Mouse (Mus musculus): ENCODE results near the gene Ebf1. TPM values are rescaled to one million over a fixed set of nuclear protein-coding genes. Genes with fewer than 3 reads are reported as not detected.

Gene Ebf1
- polyA plus RNA-seq, 1 experiment from 2014 or later = 77.9 TPM

DNA sequence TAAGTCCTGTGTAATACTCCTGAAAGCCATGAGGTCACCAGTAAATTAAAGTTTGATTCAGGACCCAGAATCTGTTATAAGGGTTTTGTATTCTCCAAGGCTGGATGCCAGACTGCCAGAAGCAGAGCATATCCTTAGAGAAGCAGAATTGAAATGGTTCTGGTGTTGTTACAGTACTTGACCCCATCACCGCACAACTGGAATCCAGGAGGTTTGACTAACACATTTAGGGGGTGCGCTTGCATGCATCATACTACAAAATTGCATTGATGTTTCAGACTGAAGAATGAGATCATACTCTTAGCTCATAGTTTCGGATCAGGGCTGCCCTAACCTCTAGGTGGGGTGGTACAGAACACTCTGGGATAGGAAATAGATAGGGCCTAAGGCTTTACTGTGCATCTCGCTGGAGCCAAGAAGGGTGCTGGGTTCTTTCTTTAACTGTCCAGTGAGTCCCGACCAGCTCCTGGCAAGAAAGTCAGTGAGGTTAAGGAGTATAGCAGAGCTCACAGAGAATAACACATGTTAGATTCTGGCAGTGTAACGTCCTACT, 106.9 kb downstream of the Ebf1 start:
- no peak for DNase-seq (ENCODE audit: low spot score)
- no peak overlapping the region for H3K4me3 ChIP-seq
- H3K4me1 ChIP-seq (replicated peaks) = peaks cover under 1% of the 10 kb centered on the region
- WGBS = 89% methylated on average over 6 of the region's 6 CpGs
- no peaks in the 10 kb centered on the region for H3K36me3 ChIP-seq
- no peaks in the 10 kb centered on the region for H3K9me3 ChIP-seq
- no peaks in the 10 kb centered on the region for H3K27me3 ChIP-seq (ENCODE audit: insufficient read depth, poor library complexity, severe bottlenecking)
- H3K27ac ChIP-seq = no peak overlapping the region

- DNase-seq (ENCODE audit: low spot score) = no peak
- no peak overlapping the region for H3K4me3 ChIP-seq
- no peaks in the 10 kb centered on the region for H3K36me3 ChIP-seq
- H3K9me3 ChIP-seq = no peaks in the 10 kb centered on the region
- 92% methylated on average over 5 of the region's 5 CpGs for WGBS
- H3K4me1 ChIP-seq (replicated peaks) = peaks cover 17% of the 10 kb centered on the region
- no peak overlapping the region for H3K27ac ChIP-seq
- H3K27me3 ChIP-seq (ENCODE audit: insufficient read depth, poor library complexity, severe bottlenecking) = no peaks in the 10 kb centered on the region
These were observed 108.6 kb downstream of the Ebf1 start for GRCm38 (mm10) chr11:44725732-44726131.

DNA sequence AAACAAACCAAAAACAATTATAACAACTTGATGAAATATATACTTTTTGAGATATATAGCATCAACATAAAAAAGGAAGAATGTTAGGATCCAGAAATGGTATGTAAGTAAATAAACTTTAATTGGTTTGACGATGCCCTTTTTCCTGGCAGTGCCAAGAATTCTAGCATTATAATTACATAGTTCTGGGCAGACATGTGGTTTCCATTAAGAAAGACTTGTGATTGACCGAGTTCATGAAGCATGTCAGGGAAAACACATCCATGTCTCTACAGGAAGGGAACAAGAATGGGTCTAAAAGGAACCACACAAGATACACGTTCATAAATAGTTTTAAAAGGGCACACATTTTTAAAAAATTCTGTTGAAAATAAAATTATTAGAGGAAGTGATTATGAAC, 110.3 kb downstream of the Ebf1 start:
- 66% methylated on average over 3 of the region's 3 CpGs for WGBS
- Histone ChIP-seq H3K4me1 (replicated peaks) (peaks cover 24% of the 10 kb centered on the region), H3K9me3 (no peaks in the 10 kb centered on the region), H3K4me3 (no peak overlapping the region), H3K36me3 (no peaks in the 10 kb centered on the region), H3K27ac (no peak overlapping the region), H3K27me3 (ENCODE audit: insufficient read depth, poor library complexity, severe bottlenecking) (no peaks in the 10 kb centered on the region)
- DNase-seq (ENCODE audit: low spot score) = no peak

DNA sequence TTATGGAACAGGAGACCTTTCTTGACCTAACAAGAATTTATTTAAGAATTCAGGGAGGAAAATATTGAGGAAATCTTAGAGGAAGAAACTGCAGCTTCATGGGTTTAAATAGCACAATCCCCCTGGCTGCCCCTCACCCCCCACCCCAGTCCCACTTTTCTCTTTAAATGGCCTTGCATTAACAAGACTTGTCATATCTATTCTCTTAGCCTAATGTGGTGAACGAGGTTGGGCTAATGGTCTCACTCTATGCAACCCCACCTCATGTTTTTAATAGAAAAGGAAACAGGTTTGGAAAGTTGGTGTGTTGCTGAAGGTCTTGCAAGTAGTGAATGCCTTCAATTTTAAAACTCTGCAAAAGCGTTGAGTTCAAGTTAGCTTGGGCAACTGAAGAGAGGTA, 110.7 kb downstream of the Ebf1 start:
- 82% methylated on average over 2 of the region's 2 CpGs for WGBS
- DNase-seq (ENCODE audit: low spot score) = no peak
- H3K4me3 ChIP-seq = no peak overlapping the region
- H3K4me1 ChIP-seq (replicated peaks) = peaks cover 27% of the 10 kb centered on the region
- no peaks in the 10 kb centered on the region for H3K36me3 ChIP-seq
- H3K9me3 ChIP-seq = no peaks in the 10 kb centered on the region
- no peak overlapping the region for H3K27ac ChIP-seq
- no peaks in the 10 kb centered on the region for H3K27me3 ChIP-seq (ENCODE audit: insufficient read depth, poor library complexity, severe bottlenecking)

- peaks cover 31% of the 10 kb centered on the region for H3K4me1 ChIP-seq (replicated peaks)
- no peak overlapping the region for H3K4me3 ChIP-seq
- H3K9me3 ChIP-seq = no peaks in the 10 kb centered on the region
- no peaks in the 10 kb centered on the region for H3K36me3 ChIP-seq
- no peak for DNase-seq (ENCODE audit: low spot score)
- no peak overlapping the region for H3K27ac ChIP-seq
- no peaks in the 10 kb centered on the region for H3K27me3 ChIP-seq (ENCODE audit: insufficient read depth, poor library complexity, severe bottlenecking)
- WGBS = 87% methylated on average over 2 of the region's 2 CpGs
These were observed 111.2 kb downstream of the Ebf1 start for GRCm38 (mm10) chr11:44728271-44728670.

DNA sequence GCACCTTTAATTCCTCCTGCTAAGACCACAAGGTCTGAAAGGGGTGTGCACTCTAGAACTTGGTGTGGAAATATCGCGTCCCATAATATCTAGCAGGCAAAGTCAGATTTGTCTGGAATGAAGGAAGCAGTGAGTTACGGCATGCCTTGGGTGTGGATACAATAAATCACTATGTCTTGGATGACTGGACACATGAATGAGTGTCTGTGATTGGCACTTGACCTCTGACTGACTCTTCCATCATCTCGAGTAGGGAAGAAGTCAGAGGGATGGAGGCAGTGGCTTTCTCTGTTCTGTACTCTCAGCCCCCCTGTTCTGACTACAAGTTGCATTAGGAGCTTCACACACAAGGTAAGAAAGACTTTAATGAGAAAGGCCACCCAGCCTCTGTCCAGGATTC, 112.8 kb downstream of the Ebf1 start:
- Histone ChIP-seq H3K27me3 (ENCODE audit: insufficient read depth, poor library complexity, severe bottlenecking) (no peaks in the 10 kb centered on the region), H3K9me3 (no peaks in the 10 kb centered on the region), H3K4me3 (no peak overlapping the region), H3K27ac (no peak overlapping the region), H3K36me3 (no peaks in the 10 kb centered on the region), H3K4me1 (replicated peaks) (peaks cover 34% of the 10 kb centered on the region)
- no peak for DNase-seq (ENCODE audit: low spot score)
- 68% methylated on average over 4 of the region's 4 CpGs for WGBS

- Histone ChIP-seq H3K9me3 (no peaks in the 10 kb centered on the region), H3K4me1 (replicated peaks) (peaks cover 36% of the 10 kb centered on the region), H3K36me3 (no peaks in the 10 kb centered on the region), H3K4me3 (no peak overlapping the region), H3K27me3 (ENCODE audit: insufficient read depth, poor library complexity, severe bottlenecking) (no peaks in the 10 kb centered on the region), H3K27ac (no peak overlapping the region)
- 80% methylated on average over 2 of the region's 2 CpGs for WGBS
- no peak for DNase-seq (ENCODE audit: low spot score)
These were observed 114.6 kb downstream of the Ebf1 start for GRCm38 (mm10) chr11:44731763-44732162.

DNA sequence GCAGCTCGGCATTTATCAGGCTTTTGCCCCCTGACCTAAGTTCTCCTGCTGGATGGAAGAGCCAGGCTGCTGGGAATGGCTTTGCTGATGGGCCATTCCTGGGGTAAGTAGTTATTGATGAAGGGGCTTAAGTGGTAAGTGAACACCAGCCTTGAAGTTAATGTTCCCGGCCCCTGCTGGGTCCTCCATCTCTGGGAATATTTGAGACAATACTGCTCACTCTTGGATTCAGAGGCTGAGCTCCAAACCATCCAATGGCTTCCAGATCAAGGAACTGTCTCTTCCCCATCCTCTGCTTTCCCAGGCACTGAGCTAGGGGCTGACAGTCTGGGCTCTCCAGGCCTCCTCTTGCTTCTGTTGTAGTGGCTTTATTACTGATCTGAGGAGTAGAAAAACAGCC, 116.2 kb downstream of the Ebf1 start:
- no peaks in the 10 kb centered on the region for H3K27me3 ChIP-seq (ENCODE audit: insufficient read depth, poor library complexity, severe bottlenecking)
- no peak overlapping the region for H3K27ac ChIP-seq
- H3K4me1 ChIP-seq (replicated peaks) = peaks cover 36% of the 10 kb centered on the region
- no peak overlapping the region for H3K4me3 ChIP-seq
- 49% methylated on average over 2 of the region's 2 CpGs for WGBS
- H3K36me3 ChIP-seq = no peaks in the 10 kb centered on the region
- H3K9me3 ChIP-seq = no peaks in the 10 kb centered on the region
- no peak for DNase-seq (ENCODE audit: low spot score)

- Histone ChIP-seq H3K27me3 (ENCODE audit: insufficient read depth, poor library complexity, severe bottlenecking) (no peaks in the 10 kb centered on the region), H3K4me1 (replicated peaks) (peaks cover 47% of the 10 kb centered on the region), H3K4me3 (no peak overlapping the region), H3K9me3 (no peaks in the 10 kb centered on the region), H3K27ac (no peak overlapping the region), H3K36me3 (no peaks in the 10 kb centered on the region)
- 80% methylated on average over 5 of the region's 5 CpGs for WGBS
- DNase-seq (ENCODE audit: low spot score) = no peak
These were observed 120.9 kb downstream of the Ebf1 start for GRCm38 (mm10) chr11:44738046-44738445.

DNA sequence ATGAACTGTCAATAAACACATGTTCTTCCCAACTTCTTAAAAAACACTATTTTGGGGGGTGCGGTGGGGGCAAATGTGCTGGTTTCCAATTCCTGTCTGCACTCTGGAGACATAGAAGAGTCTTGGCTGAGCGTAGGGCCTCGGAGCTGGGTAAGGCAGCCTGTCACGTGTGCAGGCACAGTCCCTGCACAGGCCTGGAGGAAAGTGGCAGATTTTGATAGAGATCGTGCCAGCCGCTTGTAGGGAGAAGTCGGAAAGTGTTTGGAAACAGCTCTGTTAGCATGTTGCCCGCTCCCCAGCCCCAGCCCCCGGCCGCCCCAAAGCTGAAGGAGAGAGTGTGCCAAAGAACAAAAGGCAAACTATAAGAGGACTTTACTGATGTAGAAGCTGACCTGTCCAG, 121.7 kb downstream of the Ebf1 start:
- 34% methylated on average over 10 of the region's 10 CpGs for WGBS
- H3K36me3 ChIP-seq = no peaks in the 10 kb centered on the region
- peaks cover 50% of the 10 kb centered on the region for H3K4me1 ChIP-seq (replicated peaks)
- no peak overlapping the region for H3K4me3 ChIP-seq
- H3K27me3 ChIP-seq (ENCODE audit: insufficient read depth, poor library complexity, severe bottlenecking) = no peaks in the 10 kb centered on the region
- H3K9me3 ChIP-seq = no peaks in the 10 kb centered on the region
- peak overlapping the region; percentile 83 for H3K27ac ChIP-seq
- peak; percentile 31 for DNase-seq (ENCODE audit: low spot score)

DNA sequence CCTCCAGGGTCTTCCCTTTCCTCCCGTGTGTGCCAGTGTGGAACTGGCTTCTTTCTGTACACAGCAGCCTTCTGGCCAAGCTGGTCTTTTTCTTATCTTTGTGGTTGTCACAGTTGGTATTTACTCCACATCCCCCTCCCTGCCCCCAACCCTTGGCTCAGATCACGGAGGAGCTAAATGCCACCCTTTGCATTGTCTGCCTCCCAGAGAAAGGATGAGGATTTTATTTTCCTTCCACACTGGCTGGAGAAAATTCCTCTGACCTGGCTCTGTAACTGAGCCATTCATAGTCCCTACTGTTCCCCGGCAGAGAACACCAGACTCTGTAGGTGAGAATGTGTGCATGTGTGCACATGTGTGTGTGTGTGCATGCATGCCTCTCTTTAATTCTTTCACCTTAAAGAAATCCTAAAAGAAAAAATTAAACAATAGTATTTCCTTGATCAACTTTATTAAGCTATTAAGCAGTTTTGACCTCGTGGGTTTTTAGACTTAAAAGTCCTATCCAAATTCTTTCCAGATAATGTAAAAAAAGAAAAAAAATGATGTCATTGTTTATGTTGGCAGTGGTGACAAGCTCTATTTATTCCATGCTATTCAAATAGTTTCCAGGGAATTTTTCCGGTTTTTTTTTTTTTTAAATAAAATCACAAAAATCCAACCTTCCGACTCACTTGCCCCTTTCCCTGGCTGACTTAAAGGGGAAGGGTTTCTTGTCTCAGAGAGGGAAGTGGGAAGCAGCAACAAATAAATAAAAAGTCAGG, 123.3 kb downstream of the Ebf1 start:
- H3K27me3 ChIP-seq (ENCODE audit: insufficient read depth, poor library complexity, severe bottlenecking) = no peaks in the 10 kb centered on the region
- peak overlapping the region; percentile 23 for H3K4me3 ChIP-seq
- peaks cover 66% of the 10 kb centered on the region for H3K4me1 ChIP-seq (replicated peaks)
- 17% methylated on average over 6 of the region's 6 CpGs for WGBS
- H3K36me3 ChIP-seq = no peaks in the 10 kb centered on the region
- H3K27ac ChIP-seq = peak overlapping the region; percentile 87
- no peaks in the 10 kb centered on the region for H3K9me3 ChIP-seq
- peak; percentile 50 for DNase-seq (ENCODE audit: low spot score)

GRCm38 (mm10) chr11:44741042-44741491, 124.0 kb downstream of the Ebf1 start:
- H3K27ac ChIP-seq = peak overlapping the region; percentile 87
- peak overlapping the region; percentile 13; the same call in 1 of the 2 replicates for H3K4me3 ChIP-seq
- H3K4me1 ChIP-seq (replicated peaks) = peaks cover 71% of the 10 kb centered on the region
- H3K27me3 ChIP-seq (ENCODE audit: insufficient read depth, poor library complexity, severe bottlenecking) = no peaks in the 10 kb centered on the region
- 13% methylated on average over 20 of the region's 20 CpGs for WGBS
- H3K9me3 ChIP-seq = no peaks in the 10 kb centered on the region
- no peaks in the 10 kb centered on the region for H3K36me3 ChIP-seq
- peak; percentile 77 for DNase-seq (ENCODE audit: low spot score)

- peaks cover 72% of the 10 kb centered on the region for H3K4me1 ChIP-seq (replicated peaks)
- no peak overlapping the region for H3K4me3 ChIP-seq
- no peak for DNase-seq (ENCODE audit: low spot score)
- H3K9me3 ChIP-seq = no peaks in the 10 kb centered on the region
- H3K27ac ChIP-seq = peak overlapping the region; percentile 53
- H3K36me3 ChIP-seq = no peaks in the 10 kb centered on the region
- 59% methylated on average over 7 of the region's 7 CpGs for WGBS
- no peaks in the 10 kb centered on the region for H3K27me3 ChIP-seq (ENCODE audit: insufficient read depth, poor library complexity, severe bottlenecking)
These were observed 127.3 kb downstream of the Ebf1 start for GRCm38 (mm10) chr11:44744446-44744845.

Measured in hindbrain, embryonic 10.5 days (tissue).